Mouse (Mus musculus) cerebellum, adult 2 months (tissue): ENCODE measurements around the gene Rfx4. TPM values are rescaled to one million over a fixed set of nuclear protein-coding genes. Genes with fewer than 3 reads are reported as not detected.

Source experiments
- DNase-seq, 2 experiments: peaks; one replicate each; pipeline ENCODE4 v3.0.0; 2021
- H3K27ac ChIP-seq: fragments of 200-500 bp; 2 replicates; pipeline ENCODE4 v1.5.1; 2012; ENCODE audit warnings: low read length, control low read depth, inconsistent platforms; ENCODE audit not compliant: insufficient read depth
- H3K27me3 ChIP-seq: fragments of 200-500 bp; 2 replicates; pipeline ENCODE4 v1.6.1; 2012; ENCODE audit warnings: inconsistent platforms, mild to moderate bottlenecking, low read length, moderate library complexity; ENCODE audit not compliant: control insufficient read depth, insufficient read depth
- H3K4me1 ChIP-seq: fragments of 200-500 bp; 2 replicates; pipeline ENCODE4 v1.6.1; 2011; ENCODE audit warnings: low read length; ENCODE audit not compliant: control insufficient read depth, insufficient read depth
- H3K4me3 ChIP-seq: fragments of 200-500 bp; replicated peaks from 2 replicates; pipeline ENCODE3; 2011; ENCODE audit warnings: mild to moderate bottlenecking, low read depth, low read length, control low read depth; ENCODE audit not compliant: insufficient read depth
- CTCF ChIP-seq: fragments of 200-500 bp; IDR thresholded peaks from 2 replicates; pipeline ENCODE4 v1.5.1; 2011; ENCODE audit warnings: low read depth, mild to moderate bottlenecking, control low read depth, low read length, moderate library complexity, borderline replicate concordance; ENCODE audit not compliant: insufficient read depth
- POLR2A ChIP-seq: fragments of 200-500 bp; IDR thresholded peaks from 2 replicates; pipeline ENCODE4 v1.6.1; 2011; ENCODE audit warnings: low read length, control low read depth, borderline replicate concordance; ENCODE audit not compliant: insufficient read depth
- WGBS: fragments of 180-500 bp; shearing (Covaris S2); methylation state at CpG from one replicate; pipeline ENCODE4 v1.1.7; 2018; 5-methylcytosine and 5-hydroxymethylcytosine counted together
- polyA plus RNA-seq: library from polyadenylated mRNA; depleted of rRNA; stranded (reverse); fragments of >200 nt; gene quantifications from 2 replicates; pipeline ENCODE4 v1.2.3, GENCODE M21; 2012

Gene Rfx4
- polyA plus RNA-seq, 1 experiment: 16.9 TPM

- Histone ChIP-seq H3K4me1 (peaks cover 3% of the 10 kb centered on the region; the same call in 1 of the 2 replicates), H3K27me3 (no peaks in the 10 kb centered on the region), H3K27ac (no peak overlapping the region), H3K4me3 (no peak overlapping the region)
- whole genome bisulfite sequencing: 61% methylated on average over 11 of the region's 11 CpGs
- DNase-seq: no peak
- TF ChIP-seq POLR2A (no peak), CTCF (no peak)
These were observed 55.5 kb downstream of the Rfx4 start for GRCm38 (mm10) chr10:84811171-84811912.

GRCm38 (mm10) chr10:84811913-84812295 is 56.0 kb downstream of the Rfx4 start:
- peak; percentile 30 to 57 for DNase-seq
- Histone ChIP-seq H3K27ac (no peak overlapping the region), H3K4me3 (no peak overlapping the region), H3K27me3 (no peaks in the 10 kb centered on the region), H3K4me1 (peaks cover 3% of the 10 kb centered on the region; the same call in 1 of the 2 replicates)
- no peak for TF ChIP-seq POLR2A
- no peak for TF ChIP-seq CTCF
- WGBS: 25% methylated on average over 2 of the region's 2 CpGs

DNA sequence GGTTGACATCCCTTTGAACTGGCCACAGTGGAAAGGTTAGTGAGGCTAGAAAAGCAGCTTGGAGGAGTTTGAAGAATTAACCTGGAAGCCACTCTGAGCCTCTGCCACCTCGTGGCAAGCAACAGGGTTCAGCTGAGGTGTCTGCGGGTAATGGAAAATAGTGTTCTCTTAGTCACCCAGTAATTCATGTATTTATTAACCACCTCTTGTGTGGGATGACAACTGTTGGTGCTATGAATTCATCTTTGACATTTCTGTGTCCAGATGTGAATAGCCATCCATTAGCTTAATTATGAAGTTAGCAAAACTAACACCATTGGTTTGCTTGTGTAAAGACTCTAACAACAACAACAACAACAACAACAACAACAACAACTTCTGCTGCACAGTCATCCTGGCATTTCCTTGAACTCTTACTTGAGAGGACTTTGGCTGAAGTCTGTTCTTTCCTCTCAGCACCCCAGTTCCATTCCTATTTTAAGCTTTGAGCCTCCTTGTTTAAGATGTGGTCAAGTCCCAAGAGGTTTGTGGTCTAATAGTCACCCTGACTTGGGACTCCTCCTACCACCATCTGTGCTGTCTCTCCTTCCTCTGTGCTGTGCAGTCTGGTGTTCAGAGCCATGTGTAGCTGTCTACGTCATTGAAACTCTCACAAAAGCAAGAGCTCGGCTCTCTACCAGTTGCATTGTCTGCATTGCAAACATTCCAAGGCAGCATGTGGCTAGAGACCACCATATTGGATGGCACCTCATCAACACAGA is 60.0 kb downstream of the Rfx4 start:
- WGBS: 61% methylated on average over 4 of the region's 4 CpGs
- Histone ChIP-seq H3K27me3 (no peaks in the 10 kb centered on the region), H3K27ac (no peak overlapping the region), H3K4me3 (no peak overlapping the region), H3K4me1 (peaks cover 3% of the 10 kb centered on the region; the same call in 1 of the 2 replicates)
- no peak for DNase-seq
- TF ChIP-seq CTCF: no peak
- TF ChIP-seq POLR2A: no peak

GRCm38 (mm10) chr10:84817086-84817869 is 61.4 kb downstream of the Rfx4 start:
- Histone ChIP-seq H3K4me3 (no peak overlapping the region), H3K27me3 (no peaks in the 10 kb centered on the region), H3K27ac (no peak overlapping the region), H3K4me1 (no peaks in the 10 kb centered on the region)
- 87% methylated on average over 7 of the region's 7 CpGs for WGBS
- no peak for DNase-seq
- TF ChIP-seq POLR2A (no peak), CTCF (no peak)

GRCm38 (mm10) chr10:84819669-84820068 is 63.8 kb downstream of the Rfx4 start:
- Histone ChIP-seq H3K27me3 (no peaks in the 10 kb centered on the region; the same call in 1 of the 2 replicates), H3K4me3 (no peak overlapping the region), H3K27ac (no peak overlapping the region), H3K4me1 (no peaks in the 10 kb centered on the region)
- 36% methylated on average over 6 of the region's 6 CpGs for WGBS
- DNase-seq: peak; percentile 26 to 60
- TF ChIP-seq CTCF (no peak), POLR2A (no peak)

- WGBS: 64% methylated on average over 3 of the region's 3 CpGs
- H3K4me3 ChIP-seq: no peak overlapping the region
- TF ChIP-seq CTCF (no peak), POLR2A (no peak)
- no peak for DNase-seq
- no peak overlapping the region for H3K27ac ChIP-seq
- no peaks in the 10 kb centered on the region for H3K4me1 ChIP-seq
- H3K27me3 ChIP-seq: no peaks in the 10 kb centered on the region; the same call in 1 of the 2 replicates
These were observed 64.4 kb downstream of the Rfx4 start for GRCm38 (mm10) chr10:84820230-84820629.

GRCm38 (mm10) chr10:84822741-84823151 is 66.9 kb downstream of the Rfx4 start:
- DNase-seq: no peak
- Histone ChIP-seq H3K27ac (no peak overlapping the region), H3K4me1 (no peaks in the 10 kb centered on the region), H3K4me3 (no peak overlapping the region), H3K27me3 (no peaks in the 10 kb centered on the region; the same call in 1 of the 2 replicates)
- TF ChIP-seq POLR2A (no peak), CTCF (no peak)
- WGBS: 38% methylated on average over 9 of the region's 9 CpGs
